Mouse (Mus musculus) CD4-positive, CD25-positive, alpha-beta regulatory T cell, adult 2 months (primary cell): ENCODE data around the gene Rnf11.
A peak's percentile ranks its signal among the peaks of the same experiment; 100 is the strongest.

Source experiments
- DNase-seq: peaks from one replicate; pipeline ENCODE4 v3.0.0-alpha.2; 2012; ENCODE audit warnings: low read depth, low spot score

Gene Rnf11

DNA sequence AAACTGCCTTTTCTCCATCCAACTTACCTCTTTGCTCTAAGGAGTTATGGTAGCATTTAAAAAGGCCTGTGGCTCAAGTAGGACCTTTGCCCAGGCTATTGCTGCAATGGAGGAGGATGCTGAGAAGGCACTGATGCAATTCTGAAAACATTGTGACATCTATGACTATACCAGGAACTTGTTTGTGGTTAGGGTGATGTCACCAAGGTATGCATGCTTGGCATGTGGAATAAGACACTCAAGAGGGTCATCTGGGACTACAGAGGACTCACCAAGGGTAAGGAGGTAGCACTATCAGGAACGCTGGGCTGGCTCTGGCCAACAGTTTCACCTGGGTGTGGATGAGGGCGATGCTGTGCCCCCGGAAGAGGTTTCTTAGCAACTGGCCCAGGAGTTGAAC is at the start of gene Rnf11:
TSS of gene Rnf11 (minus strand) at position 108 of the 400 bp plus-strand sequence.
- no peak for DNase-seq

- DNase-seq = no peak
These were observed 46.6 kb upstream of the Rnf11 start, which contains the start of gene 4930522H14Rik for GRCm38 (mm10) chr4:109531111-109531510. Gene 4930522H14Rik, minus strand, starts transcription at chr4:109531297.

DNA sequence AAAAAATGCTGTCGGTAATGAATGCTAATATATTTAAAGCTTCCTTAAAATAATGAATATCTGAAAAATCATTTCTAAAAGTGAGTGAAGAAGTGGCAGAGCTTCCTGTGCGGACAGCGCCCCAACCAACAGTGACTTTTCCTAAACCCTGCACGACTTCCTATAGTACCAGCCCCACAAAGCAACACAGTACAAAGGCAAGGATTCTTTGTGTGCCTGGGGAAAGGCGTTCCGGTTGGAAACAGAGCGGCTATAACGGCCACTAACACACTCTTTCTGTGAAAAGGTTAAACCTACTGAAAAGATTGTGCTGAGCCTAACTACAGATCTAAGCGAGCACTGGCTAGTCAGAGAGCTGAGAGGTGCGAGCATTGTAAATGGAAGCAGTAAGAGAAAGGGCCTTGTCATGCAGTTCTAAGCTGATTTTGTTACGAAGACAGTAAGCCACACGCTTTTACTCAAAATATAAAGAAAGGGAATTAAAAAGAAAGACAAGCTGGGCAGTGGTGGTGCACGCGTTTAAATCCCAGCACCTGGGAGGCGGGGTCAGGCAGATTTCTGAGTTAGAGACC is 45.8 kb upstream of the Rnf11 start:
- no peak for DNase-seq

DNA sequence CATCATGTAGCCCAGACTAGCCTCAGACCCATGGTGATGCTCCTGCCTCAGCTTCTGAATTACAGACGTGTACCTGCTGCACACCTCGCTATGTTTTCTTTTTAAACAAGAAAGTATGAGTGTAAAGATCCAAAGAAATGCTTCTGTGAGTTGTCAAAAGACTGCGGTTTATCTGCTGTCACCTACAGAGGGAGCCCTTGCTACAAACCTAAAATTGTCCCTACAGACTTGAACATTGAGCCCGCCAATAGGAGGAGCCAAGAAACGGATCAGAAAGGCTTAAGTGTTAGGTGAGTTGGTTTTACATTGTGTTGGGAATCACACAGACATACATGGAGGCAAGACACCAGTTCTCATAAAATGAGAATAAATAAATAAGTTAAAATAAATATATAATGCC is 20.4 kb upstream of the Rnf11 start:
- DNase-seq = peak; percentile 83

DNA sequence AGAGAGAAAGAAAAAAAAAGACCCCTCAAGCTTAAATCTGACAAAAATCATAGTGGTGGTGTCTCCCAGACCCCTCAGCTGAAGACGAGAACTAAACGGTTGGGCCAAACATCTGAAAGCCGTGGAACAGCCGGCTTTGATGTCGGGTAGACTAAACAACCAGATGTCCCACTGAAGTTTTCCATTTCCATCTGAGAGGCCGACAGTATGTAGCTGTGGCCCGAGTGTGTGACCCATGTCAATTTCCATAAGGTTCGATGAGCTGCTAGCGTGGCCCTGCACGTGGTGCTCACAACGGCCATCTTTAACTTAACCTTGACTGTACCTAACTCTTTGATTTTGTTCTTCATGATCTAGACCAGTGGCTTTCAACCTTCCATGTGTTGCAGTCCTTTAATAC is 13.9 kb upstream of the Rnf11 start:
- DNase-seq = no peak

DNA sequence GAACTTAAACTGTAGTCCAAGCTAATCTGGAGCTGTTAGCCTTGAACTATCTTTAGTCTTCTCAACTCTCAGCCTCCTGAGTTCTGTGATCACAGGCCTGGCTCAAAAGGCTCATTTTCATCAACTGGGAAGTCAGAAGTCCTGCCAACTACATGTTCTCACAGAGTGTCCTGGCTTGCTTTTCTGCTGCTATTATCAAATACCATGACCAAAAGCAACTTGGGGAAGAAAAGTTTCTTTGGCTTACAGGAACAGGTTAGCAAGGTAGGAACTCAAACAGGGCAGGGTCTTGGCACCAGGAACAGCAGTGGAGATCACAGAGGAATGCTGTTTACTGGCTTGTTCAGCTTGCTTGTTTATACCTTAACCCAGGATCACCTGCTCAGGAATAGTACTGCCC is 9.1 kb upstream of the Rnf11 start:
- no peak for DNase-seq

DNA sequence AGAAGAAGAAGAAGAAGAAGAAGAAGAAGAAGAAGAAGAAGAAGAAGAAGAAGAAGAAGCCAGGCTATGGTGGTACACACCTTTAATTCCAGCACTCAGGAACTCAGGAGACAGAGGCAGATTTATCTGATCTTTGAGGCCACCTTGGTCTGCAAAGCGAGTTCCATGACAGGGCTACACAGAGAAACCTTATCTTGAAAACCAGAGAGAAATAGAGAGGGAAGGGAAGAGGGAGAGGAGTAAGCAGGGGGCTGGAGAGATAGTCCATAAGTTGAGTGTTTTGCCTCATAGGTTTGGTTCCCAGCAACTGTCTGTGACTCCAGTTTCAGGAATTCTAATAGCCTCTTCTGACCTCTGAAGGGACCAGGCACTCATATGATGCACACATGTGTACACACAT is 4.3 kb upstream of the Rnf11 start:
- no peak for DNase-seq

- DNase-seq = no peak
These were observed 1.8 kb downstream of the Rnf11 start for GRCm38 (mm10) chr4:109482701-109483100.

DNA sequence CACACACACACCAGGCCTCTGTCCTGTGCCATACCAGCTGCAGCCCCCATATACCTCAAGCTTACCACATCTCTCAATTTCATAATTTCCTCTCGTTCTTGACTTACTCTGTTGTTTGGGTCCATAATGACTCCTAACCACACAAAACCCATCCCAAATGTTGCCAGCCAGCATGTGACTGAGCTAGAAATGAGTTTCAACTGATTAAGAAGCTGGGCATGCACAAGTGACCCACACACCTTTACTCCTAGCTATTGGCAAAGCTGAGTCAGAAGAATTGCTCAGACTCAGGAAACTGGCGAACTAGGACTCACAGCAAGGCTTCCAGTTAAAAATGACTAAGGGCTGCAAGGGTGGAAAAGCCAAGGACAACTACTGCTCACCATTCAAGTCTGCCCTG is 3.1 kb downstream of the Rnf11 start:
- no peak for DNase-seq

DNA sequence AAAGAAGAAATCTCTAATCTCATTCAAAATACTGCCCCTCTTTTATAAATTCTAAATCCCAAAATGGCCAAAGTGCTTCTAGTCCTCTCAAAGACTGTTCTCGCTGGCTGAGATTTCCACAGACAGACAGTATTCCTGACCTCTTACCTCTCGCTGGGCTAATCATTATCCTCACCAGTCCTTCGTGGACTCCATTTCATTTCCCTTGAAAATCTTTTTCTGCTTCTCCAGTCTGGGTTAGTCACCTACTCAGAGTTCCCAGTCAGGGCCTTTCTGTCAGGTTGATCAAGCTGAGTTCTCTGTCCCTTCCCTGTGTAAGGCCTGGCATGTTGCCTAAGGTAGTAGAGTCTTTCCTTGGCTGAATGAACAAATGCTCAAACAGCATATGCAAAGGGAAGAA is 7.1 kb downstream of the Rnf11 start:
- DNase-seq = no peak

- DNase-seq = peak; percentile 79
These were observed 7.9 kb downstream of the Rnf11 start for GRCm38 (mm10) chr4:109476554-109477014.

DNA sequence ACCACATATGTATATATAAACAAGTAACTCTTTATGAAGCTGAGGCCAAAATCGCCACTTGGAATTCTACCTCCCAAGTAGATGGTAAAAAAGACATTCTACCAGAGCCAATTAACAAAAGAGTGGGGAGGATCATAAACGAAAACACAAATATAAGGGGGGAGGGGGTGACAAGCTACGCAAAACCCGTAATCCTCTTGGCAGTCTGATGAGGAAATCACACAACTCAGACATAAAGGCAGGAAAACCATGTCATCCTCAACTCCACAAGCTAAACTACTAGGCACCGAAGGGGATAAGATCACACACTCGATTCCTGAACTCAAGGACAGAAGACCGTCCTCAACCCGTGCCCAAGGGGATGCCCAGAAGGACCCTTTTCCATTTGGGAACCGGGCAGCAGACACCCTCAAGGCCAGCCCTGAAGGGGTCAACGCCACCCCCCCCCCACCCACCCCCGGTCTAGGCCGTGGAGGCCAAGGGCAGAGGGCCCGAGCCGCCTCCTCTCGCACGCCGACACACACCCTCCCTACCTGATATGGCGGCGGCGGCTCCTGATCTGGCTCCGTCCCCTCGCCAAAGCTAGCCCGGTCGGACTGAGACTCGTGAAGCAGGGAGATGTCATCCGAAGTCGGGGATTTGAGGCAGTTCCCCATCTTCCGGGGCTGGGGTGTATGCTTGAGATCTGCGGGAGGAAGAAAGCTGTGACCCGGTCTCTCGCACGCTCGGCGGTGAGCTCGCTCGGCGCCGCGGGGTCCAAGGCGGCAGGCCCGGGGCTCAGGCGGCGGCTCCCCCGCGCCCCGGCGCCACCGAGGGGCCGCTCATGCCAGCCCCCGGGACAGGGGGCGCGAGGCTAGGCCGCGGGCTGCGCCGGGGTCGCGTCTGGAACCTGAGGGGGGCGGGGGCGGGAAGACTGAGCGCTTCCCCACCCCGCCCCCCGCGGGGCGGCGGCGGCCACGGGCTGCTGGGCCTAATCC is 8.7 kb downstream of the Rnf11 start:
- DNase-seq = peak; percentile 54

DNA sequence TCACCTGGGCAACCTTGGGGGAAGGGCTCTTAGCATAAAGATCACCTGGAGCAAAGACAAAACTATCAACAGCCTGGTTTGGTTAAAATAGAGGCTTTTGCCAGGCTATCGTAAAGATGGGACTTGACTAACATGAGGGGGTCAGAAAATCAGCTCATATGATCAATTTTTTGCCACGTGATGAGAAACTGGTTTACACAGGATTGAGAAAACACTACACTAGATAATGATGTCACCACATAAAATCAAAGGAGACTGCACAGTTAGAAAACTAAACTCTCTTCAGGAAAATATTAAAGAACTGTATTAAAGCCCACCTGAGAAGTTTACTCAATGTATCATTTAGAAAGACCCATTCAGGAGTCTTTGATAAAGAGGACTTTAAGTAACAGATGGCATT is 9.4 kb downstream of the Rnf11 start:
- DNase-seq = no peak

- no peak for DNase-seq
These were observed 12.0 kb downstream of the Rnf11 start for GRCm38 (mm10) chr4:109472566-109472965.

GRCm38 (mm10) chr4:109471606-109472005 is 12.9 kb downstream of the Rnf11 start:
- peak; percentile 3 for DNase-seq

- no peak for DNase-seq
These were observed 16.8 kb downstream of the Rnf11 start for GRCm38 (mm10) chr4:109467687-109468086.

DNA sequence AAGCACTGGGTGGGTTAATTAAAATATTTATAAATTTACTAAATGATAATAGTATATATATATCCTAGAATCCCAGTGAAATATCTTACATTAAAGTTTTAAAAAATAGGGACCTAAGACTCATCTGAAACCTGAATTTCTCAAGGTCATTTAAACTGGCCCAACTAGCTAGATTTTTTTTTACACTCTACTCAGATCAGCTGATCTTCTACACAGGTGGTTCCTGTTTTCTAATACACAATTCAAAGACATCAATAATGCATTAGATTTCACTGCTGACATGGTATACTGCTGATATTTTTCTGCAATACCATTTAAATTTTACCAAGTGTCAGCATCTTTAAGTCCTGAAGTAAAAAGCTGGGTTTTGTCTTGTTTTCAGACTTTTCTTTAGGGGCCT is 20.6 kb downstream of the Rnf11 start:
- DNase-seq = no peak

- no peak for DNase-seq
These were observed 23.9 kb downstream of the Rnf11 start for GRCm38 (mm10) chr4:109460421-109461179.

GRCm38 (mm10) chr4:109456821-109457220 is 27.7 kb downstream of the Rnf11 start:
- no peak for DNase-seq

DNA sequence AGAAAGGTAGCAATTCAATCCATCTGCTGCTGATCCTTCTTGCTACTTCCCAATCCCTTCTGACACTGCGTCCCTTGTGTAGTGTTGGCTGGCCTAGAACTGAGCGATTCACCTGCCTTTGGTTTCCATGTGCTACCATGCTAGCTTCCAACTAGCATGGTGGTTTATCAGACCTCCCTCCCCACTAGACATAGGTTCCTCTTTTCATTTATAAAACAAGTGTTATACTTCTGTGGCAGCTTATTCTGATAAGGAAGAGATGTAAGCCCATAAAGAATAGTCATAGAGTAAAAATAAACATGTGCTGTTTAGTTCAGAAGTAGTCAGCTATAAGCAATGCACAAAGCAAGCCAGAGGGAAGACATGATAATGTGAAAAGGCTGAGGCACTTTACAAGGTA is 36.0 kb downstream of the Rnf11 start:
- no peak for DNase-seq

- DNase-seq = no peak
These were observed 38.6 kb downstream of the Rnf11 start for GRCm38 (mm10) chr4:109445956-109446355.

- DNase-seq = no peak
These were observed 39.1 kb downstream of the Rnf11 start for GRCm38 (mm10) chr4:109445397-109445796.
